Mouse (Mus musculus) ES-E14 (cell line): ENCODE results near the gene Sgsh. TPM values are rescaled to one million over a fixed set of nuclear protein-coding genes. Genes with fewer than 3 reads are reported as not detected.
A peak's percentile ranks its signal among the peaks of the same experiment; 100 is the strongest.

Source experiments
- DNase-seq: peaks from one replicate; pipeline ENCODE4 v3.0.0-alpha.2; 2013; ENCODE audit warnings: low read depth, low spot score
- H3K27ac ChIP-seq: 2 replicates; pipeline ENCODE4 v1.5.1; 2012; ENCODE audit warnings: low read depth, mild to moderate bottlenecking, low read length, moderate library complexity, mixed read lengths; ENCODE audit not compliant: poor library complexity, insufficient read depth, severe bottlenecking
- H3K36me3 ChIP-seq: 2 replicates; pipeline ENCODE4 v1.6.1; 2012; ENCODE audit warnings: mild to moderate bottlenecking, low read length, moderate library complexity, mixed read lengths; ENCODE audit not compliant: control insufficient read depth, poor library complexity, insufficient read depth, severe bottlenecking
- H3K4me1 ChIP-seq, 2 experiments: fragments of 150-350 bp in 1 of 2; sonication (generic) in 1 of 2; 2 replicates each; pipeline ENCODE4 v1.6.1; 2012; ENCODE audit warnings: low read length in 2 of 2, mild to moderate bottlenecking in 1 of 2, mixed read lengths in 1 of 2; ENCODE audit not compliant: control insufficient read depth in 2 of 2, insufficient read depth in 2 of 2, poor library complexity in 1 of 2
- H3K4me3 ChIP-seq, 2 experiments: fragments of 150-350 bp in 1 of 2; sonication (generic) in 1 of 2; 2 replicates each; pipeline ENCODE4 v1.5.1; 2012; ENCODE audit warnings: low read length in 2 of 2, low read depth in 1 of 2, mild to moderate bottlenecking in 1 of 2, mixed read lengths in 1 of 2; ENCODE audit not compliant: insufficient read depth in 1 of 2, poor library complexity in 1 of 2, severe bottlenecking in 1 of 2
- H3K9ac ChIP-seq: 2 replicates; pipeline ENCODE4 v1.6.1; 2012; ENCODE audit warnings: low read depth, mild to moderate bottlenecking, low read length, mixed read lengths; ENCODE audit not compliant: poor library complexity, insufficient read depth, severe bottlenecking
- H3K9me3 ChIP-seq: fragments of 150-350 bp; sonication (generic); 2 replicates; pipeline ENCODE4 v1.6.1; 2012; ENCODE audit warnings: low read depth, mild to moderate bottlenecking, low read length; ENCODE audit not compliant: control insufficient read depth, insufficient read depth
- CHD2 ChIP-seq: IDR thresholded peaks from 2 replicates; pipeline ENCODE4 v1.6.1; 2014; ENCODE audit warnings: mild to moderate bottlenecking, low read depth, low read length, inconsistent platforms
- HCFC1 ChIP-seq: IDR thresholded peaks from 2 replicates; pipeline ENCODE4 v1.6.1; 2012; ENCODE audit warnings: low read length, inconsistent platforms, borderline replicate concordance; ENCODE audit not compliant: insufficient read depth
- MAFK ChIP-seq: IDR thresholded peaks from 2 replicates; pipeline ENCODE4 v1.6.1; 2014; ENCODE audit warnings: mild to moderate bottlenecking, low read depth, low read length, inconsistent platforms; ENCODE audit not compliant: insufficient read depth
- ZC3H11A ChIP-seq: IDR thresholded peaks from 2 replicates; pipeline ENCODE4 v1.6.1; 2012; ENCODE audit warnings: low read depth, mild to moderate bottlenecking, inconsistent platforms, low read length, borderline replicate concordance
- ZNF384 ChIP-seq: IDR thresholded peaks from 2 replicates; pipeline ENCODE4 v1.6.1; 2012; ENCODE audit warnings: low read depth, low read length, inconsistent platforms
- in situ Hi-C, 2 experiments: fragments of 600-800 bp; cut with MboI; formaldehyde crosslinking; loops; one replicate each; pipeline ENCODE4 v1.15.1; 2025; ENCODE audit warnings: low sequenced_read_pairs in 2 of 2, inconsistent platforms in 1 of 2; ENCODE audit not compliant: unreplicated experiment in 2 of 2
- total RNA-seq: library from RNA; depleted of rRNA; stranded (reverse); fragments of 300-350 nt; gene quantifications from 2 replicates; pipeline ENCODE4 v1.2.3, GENCODE M21; 2012

Gene Sgsh
- total RNA-seq, 1 experiment, result 3.4 TPM

DNA sequence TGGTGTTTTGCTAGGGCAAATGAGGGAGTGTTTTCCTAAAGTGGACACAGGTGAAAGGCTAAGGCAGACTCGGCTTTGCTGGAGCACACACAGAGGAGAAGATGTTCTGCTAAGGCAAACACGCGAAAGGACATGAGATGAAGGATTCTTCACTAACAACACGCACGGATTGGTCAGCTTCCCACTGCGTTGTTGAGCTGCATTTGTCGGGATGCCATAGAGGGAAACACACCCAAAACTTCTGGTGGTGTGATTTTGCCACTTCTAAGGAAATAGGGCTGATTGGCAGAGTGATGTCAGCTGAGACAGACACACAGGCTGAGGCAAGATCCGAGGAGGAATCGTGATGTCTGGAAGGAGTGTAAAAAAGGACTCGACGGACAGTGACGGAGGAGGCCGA lies 40.6 kb upstream of the Sgsh start:
- TF ChIP-seq HCFC1 (no peak), CHD2 (no peak), MAFK (no peak)
- Histone ChIP-seq H3K9ac (peak overlapping the region; percentile 24), H3K27ac (peak overlapping the region; percentile 15; the same call in 1 of the 2 replicates), H3K4me1 (peaks cover 15 to 36% of the 10 kb centered on the region in 2 experiments), H3K9me3 (no peaks in the 10 kb centered on the region), H3K4me3 (peak overlapping the region in 1 of 2 experiments; percentile 13; a peak in 1 of 4 replicates), H3K36me3 (no peaks in the 10 kb centered on the region)
- in situ Hi-C loops, result no loop called here
- DNase-seq, result no peak

DNA sequence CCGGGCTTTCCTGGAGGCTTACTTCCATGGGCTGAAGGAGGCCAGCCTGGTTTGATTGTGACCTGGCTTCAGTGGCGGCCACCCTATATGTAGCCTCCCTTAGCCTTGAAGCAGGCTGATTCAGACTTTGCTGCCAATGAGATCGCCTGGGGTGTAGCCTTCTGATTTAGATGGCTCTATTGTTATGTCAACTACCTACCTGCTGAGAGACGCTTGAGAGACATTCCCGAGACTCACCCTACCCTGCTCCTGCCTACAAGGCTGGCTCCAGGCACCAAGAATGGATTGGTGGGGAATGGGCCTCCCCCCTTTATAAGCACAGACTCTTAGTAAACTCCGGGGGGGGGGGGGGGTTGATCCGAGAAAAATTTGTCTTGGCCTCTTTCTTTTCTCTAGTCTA lies 40.1 kb upstream of the Sgsh start:
- H3K9ac ChIP-seq, result no peak overlapping the region
- DNase-seq, result peak; percentile 90
- in situ Hi-C loops, result no loop called here
- H3K36me3 ChIP-seq, result no peaks in the 10 kb centered on the region
- H3K9me3 ChIP-seq, result no peaks in the 10 kb centered on the region
- TF ChIP-seq MAFK, result no peak
- 0 out of 2 replicates have a peak, but pooled peaks have one; percentile 52 for TF ChIP-seq CHD2
- no peak overlapping the region; the same call in 1 of the 2 replicates for H3K27ac ChIP-seq
- peaks cover 15 to 38% of the 10 kb centered on the region in 2 experiments for H3K4me1 ChIP-seq
- peak overlapping the region in 1 of 2 experiments; percentile 4; a peak in 1 of 4 replicates for H3K4me3 ChIP-seq

DNA sequence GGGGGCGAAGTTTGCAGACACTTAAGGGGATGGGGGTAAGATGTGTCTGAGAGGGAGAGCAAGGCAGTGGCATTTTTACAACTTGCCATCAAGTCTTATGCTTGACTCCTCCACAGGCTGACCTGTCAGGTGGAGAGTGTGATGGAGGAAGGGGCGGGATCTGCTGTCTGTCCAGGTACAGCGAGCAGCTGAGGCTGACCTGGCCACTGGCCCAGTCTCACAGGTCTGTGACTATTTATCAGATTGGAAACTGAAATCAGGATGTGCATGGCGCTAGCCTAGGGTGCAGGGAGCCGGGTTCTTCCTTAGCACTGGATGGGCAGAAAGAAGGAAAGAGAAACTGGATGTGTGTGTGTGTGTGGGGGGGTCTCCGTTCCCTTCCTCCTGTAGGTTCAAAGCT lies 38.9 kb upstream of the Sgsh start:
- no peak overlapping the region for H3K9ac ChIP-seq

DNA sequence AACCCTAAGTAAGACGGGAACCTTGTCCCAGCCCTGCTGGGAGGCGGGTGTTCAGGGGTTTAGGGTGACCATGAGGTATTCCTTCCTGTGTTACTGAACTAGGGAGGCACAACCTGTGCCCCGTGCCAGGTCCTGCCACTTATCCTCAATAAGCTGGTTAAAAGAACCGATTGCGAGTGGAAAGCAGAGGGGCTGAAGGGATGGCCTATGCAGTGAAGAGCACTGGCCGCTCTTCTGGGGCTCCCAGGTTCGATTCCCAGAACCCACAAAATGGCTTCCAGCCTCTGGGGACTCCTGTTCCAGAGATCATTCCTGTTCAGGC lies 38.1 kb upstream of the Sgsh start:
- Histone ChIP-seq H3K4me3 (peak overlapping the region; percentile 22 to 63; a peak in 3 of 4 replicates), H3K4me1 (peaks cover 15 to 38% of the 10 kb centered on the region in 2 experiments), H3K9ac (peak overlapping the region; percentile 60; the same call in 1 of the 2 replicates), H3K36me3 (no peaks in the 10 kb centered on the region), H3K27ac (no peak overlapping the region), H3K9me3 (no peaks in the 10 kb centered on the region)
- no peak for DNase-seq
- in situ Hi-C loops, result no loop called here
- TF ChIP-seq HCFC1, result no peak
- TF ChIP-seq CHD2, result no peak
- no peak for TF ChIP-seq ZC3H11A
- TF ChIP-seq MAFK, result no peak
- no peak for TF ChIP-seq ZNF384

More for the DNA sequence above, 38.9 kb upstream of the Sgsh start:
- peaks cover 15 to 38% of the 10 kb centered on the region in 2 experiments for H3K4me1 ChIP-seq
- no peak overlapping the region for H3K4me3 ChIP-seq
- DNase-seq, result no peak
- H3K9me3 ChIP-seq, result no peaks in the 10 kb centered on the region
- in situ Hi-C loops, result no loop called here
- TF ChIP-seq ZNF384, result no peak
- no peak for TF ChIP-seq CHD2
- no peak for TF ChIP-seq MAFK
- no peaks in the 10 kb centered on the region for H3K36me3 ChIP-seq
- no peak overlapping the region for H3K27ac ChIP-seq

DNA sequence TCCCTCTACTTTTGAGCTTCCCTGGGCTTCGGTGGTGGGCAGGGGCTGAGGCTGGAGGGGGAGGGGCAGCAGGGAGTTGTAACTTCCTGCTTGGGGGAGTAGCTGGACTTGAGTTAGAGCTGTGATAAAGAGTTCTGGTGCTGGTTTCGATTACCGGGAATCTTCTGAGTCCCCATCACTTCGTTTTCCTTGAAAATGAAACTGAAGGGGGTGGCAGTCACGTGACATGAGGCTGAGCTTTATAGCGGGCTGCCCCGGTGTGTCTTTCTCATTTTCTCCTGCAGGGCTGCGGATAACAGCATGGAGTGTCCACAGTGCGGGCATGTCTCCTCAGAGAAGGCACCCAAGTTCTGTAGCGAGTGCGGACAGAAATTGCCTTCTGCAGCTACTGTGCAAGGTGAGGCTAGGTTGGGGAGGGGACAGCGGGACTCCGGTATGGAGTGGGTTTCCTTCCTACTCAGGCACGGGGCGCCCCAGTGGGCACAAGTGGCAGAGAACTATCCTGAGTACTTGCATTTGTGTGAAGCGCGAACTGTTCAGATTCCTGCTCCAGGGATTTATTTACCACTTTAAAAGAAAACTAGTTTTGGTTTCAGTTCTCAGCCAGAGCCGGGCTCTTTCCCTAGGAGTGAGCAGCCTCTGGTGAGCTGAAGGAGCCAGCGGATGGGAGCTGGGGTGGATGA lies 37.6 kb upstream of the Sgsh start, which contains the start of gene Rnf213:
Rnf213 (plus strand) TSS at position 301 of the 683 bp plus-strand sequence.
- H3K36me3 ChIP-seq, result no peaks in the 10 kb centered on the region
- no peak for DNase-seq
- peaks cover 15 to 38% of the 10 kb centered on the region in 2 experiments for H3K4me1 ChIP-seq
- TF ChIP-seq HCFC1, result no peak
- TF ChIP-seq MAFK, result no peak
- TF ChIP-seq ZC3H11A, result no peak
- TF ChIP-seq CHD2, result no peak
- TF ChIP-seq ZNF384, result no peak
- in situ Hi-C loops, result no loop called here
- H3K9ac ChIP-seq, result peak within 1 kb of the TSS; percentile 60
- H3K4me3 ChIP-seq, result peak within 1 kb of the TSS; percentile 22 to 63
- H3K27ac ChIP-seq, result peak within 1 kb of the TSS; percentile 24; the same call in 1 of the 2 replicates
- no peaks in the 10 kb centered on the region for H3K9me3 ChIP-seq
